Mouse (Mus musculus) C2C12 (cell line): Measurements from ENCODE around the gene Arhgap42. TPM values are rescaled to one million over a fixed set of nuclear protein-coding genes. Genes with fewer than 3 reads are reported as not detected.

ENCODE experiments used
- H3K27me3 ChIP-seq: one replicate; pipeline ENCODE4 v1.6.1; 2011; ENCODE audit not compliant: control insufficient read depth, insufficient read depth, insufficient read length
- H3K36me3 ChIP-seq: one replicate; pipeline ENCODE4 v1.6.1; 2011; ENCODE audit not compliant: control insufficient read depth, insufficient read depth
- H3K4me3 ChIP-seq: one replicate; pipeline ENCODE4 v1.5.1; 2011; ENCODE audit warnings: mild to moderate bottlenecking, control low read depth; ENCODE audit not compliant: poor library complexity, insufficient read depth, severe bottlenecking
- H3K79me2 ChIP-seq: one replicate; pipeline ENCODE4 v1.6.1; 2011; ENCODE audit not compliant: control insufficient read depth, insufficient read depth
- H3K79me3 ChIP-seq: one replicate; pipeline ENCODE4 v1.6.1; 2011; ENCODE audit warnings: low read depth, control low read depth
- H3ac ChIP-seq: one replicate; pipeline ENCODE3; 2011; ENCODE audit warnings: low read depth; ENCODE audit not compliant: control insufficient read depth, insufficient read length
- CEBPB ChIP-seq: IDR thresholded peaks from one replicate; pipeline ENCODE4 v1.6.1; 2011; ENCODE audit warnings: low read depth, mild to moderate bottlenecking, control low read depth, moderate library complexity
- CTCF ChIP-seq: IDR thresholded peaks from one replicate; pipeline ENCODE4 v1.5.1; 2011; ENCODE audit not compliant: control insufficient read depth, insufficient read depth, insufficient read length
- FOSL1 ChIP-seq: IDR thresholded peaks from one replicate; pipeline ENCODE4 v1.8.0; 2011; ENCODE audit warnings: mild to moderate bottlenecking, low read length; ENCODE audit not compliant: poor library complexity, insufficient read depth, severe bottlenecking
- MAX ChIP-seq: IDR thresholded peaks from one replicate; pipeline ENCODE4 v1.6.1; 2011; ENCODE audit warnings: mild to moderate bottlenecking, control low read depth
- MYOD1 ChIP-seq: IDR thresholded peaks from one replicate; pipeline ENCODE4 v1.6.1; 2011; ENCODE audit warnings: low read depth; ENCODE audit not compliant: control insufficient read depth, insufficient read length
- MYOG ChIP-seq: IDR thresholded peaks from one replicate; pipeline ENCODE4 v1.6.1; 2011; ENCODE audit not compliant: control insufficient read depth, insufficient read length; ENCODE audit errors: extremely low read depth
- USF1 ChIP-seq: IDR thresholded peaks from one replicate; pipeline ENCODE4 v1.6.1; 2011; ENCODE audit warnings: low read depth, mild to moderate bottlenecking, control low read depth, moderate library complexity
- polyA plus RNA-seq: library from polyadenylated mRNA; unstranded; fragments of >200 nt; fragmentation: generic; extraction: Trizol; gene quantifications from one replicate; pipeline ENCODE4 v1.2.1, GENCODE M21; 2012; ENCODE audit warnings: missing spikeins

The Arhgap42 gene
- polyA plus RNA-seq, 1 experiment, result 8.4 TPM

- Histone ChIP-seq H3K79me3 (peaks cover 12% of the 10 kb centered on the region), H3K4me3 (no peak overlapping the region), H3K36me3 (no peaks in the 10 kb centered on the region), H3K79me2 (peaks cover 17% of the 10 kb centered on the region), H3ac (no peak overlapping the region), H3K27me3 (no peaks in the 10 kb centered on the region)
- peak; percentile 36 for TF ChIP-seq MYOD1
- peak; percentile 3 for TF ChIP-seq FOSL1
- peak; percentile 80 for TF ChIP-seq MAX
- no peak for TF ChIP-seq MYOG
- TF ChIP-seq USF1, result peak; percentile 60
Observed at GRCm38 (mm10) chr9:9093096-9093495, 145.8 kb downstream of the Arhgap42 start.

GRCm38 (mm10) chr9:9083441-9083840 is 155.5 kb downstream of the Arhgap42 start:
- TF ChIP-seq MAX (no peak), FOSL1 (no peak), CEBPB (no peak), MYOG (no peak), USF1 (no peak), CTCF (no peak), MYOD1 (no peak)
- Histone ChIP-seq H3K79me2 (peaks cover 6% of the 10 kb centered on the region), H3K27me3 (no peaks in the 10 kb centered on the region), H3K4me3 (no peak overlapping the region), H3K36me3 (no peaks in the 10 kb centered on the region), H3ac (no peak overlapping the region), H3K79me3 (no peaks in the 10 kb centered on the region)

DNA sequence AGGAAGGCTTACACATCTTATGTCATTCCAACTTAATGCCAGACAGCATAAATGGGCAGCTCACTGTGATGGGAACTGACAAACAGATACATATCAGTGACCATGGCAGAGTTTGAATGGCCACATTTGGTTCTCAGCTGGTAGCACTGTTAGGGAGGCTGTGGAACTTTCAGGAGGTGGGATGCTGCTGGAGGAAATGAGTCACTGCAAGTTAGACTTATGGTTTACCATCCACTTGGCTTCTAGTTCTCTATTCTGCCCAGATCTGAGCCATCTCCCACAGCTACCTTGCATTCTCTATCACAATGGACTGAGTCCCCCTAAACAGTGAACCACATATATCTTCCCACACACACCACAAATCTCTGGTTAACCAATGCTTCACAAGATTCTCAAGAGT is 186.0 kb downstream of the Arhgap42 start:
- Histone ChIP-seq H3K36me3 (peaks cover 8% of the 10 kb centered on the region), H3K79me3 (no peaks in the 10 kb centered on the region), H3K27me3 (no peaks in the 10 kb centered on the region), H3ac (no peak overlapping the region), H3K79me2 (peaks cover 5% of the 10 kb centered on the region), H3K4me3 (no peak overlapping the region)
- TF ChIP-seq MYOD1 (peak; percentile 31), CTCF (no peak), USF1 (no peak), MYOG (no peak), FOSL1 (no peak), CEBPB (no peak), MAX (no peak)

GRCm38 (mm10) chr9:9051184-9051583 is 187.7 kb downstream of the Arhgap42 start:
- TF ChIP-seq CEBPB (no peak), CTCF (no peak), FOSL1 (no peak), MYOG (no peak), MAX (no peak), MYOD1 (no peak), USF1 (no peak)

GRCm38 (mm10) chr9:9049202-9049601 is 189.7 kb downstream of the Arhgap42 start:
- no peak overlapping the region for H3K4me3 ChIP-seq
- H3ac ChIP-seq, result no peak overlapping the region
- peaks cover 5% of the 10 kb centered on the region for H3K79me2 ChIP-seq
- no peaks in the 10 kb centered on the region for H3K79me3 ChIP-seq
- peaks cover 25% of the 10 kb centered on the region for H3K36me3 ChIP-seq
- TF ChIP-seq FOSL1 (no peak), MYOD1 (no peak), CEBPB (no peak), CTCF (no peak), MAX (no peak), USF1 (no peak), MYOG (no peak)
- no peaks in the 10 kb centered on the region for H3K27me3 ChIP-seq

More at GRCm38 (mm10) chr9:9051184-9051583, 187.7 kb downstream of the Arhgap42 start:
- no peak overlapping the region for H3ac ChIP-seq
- H3K79me3 ChIP-seq, result no peaks in the 10 kb centered on the region
- peaks cover 18% of the 10 kb centered on the region for H3K36me3 ChIP-seq
- no peak overlapping the region for H3K4me3 ChIP-seq
- no peaks in the 10 kb centered on the region for H3K27me3 ChIP-seq
- H3K79me2 ChIP-seq, result peaks cover 5% of the 10 kb centered on the region

DNA sequence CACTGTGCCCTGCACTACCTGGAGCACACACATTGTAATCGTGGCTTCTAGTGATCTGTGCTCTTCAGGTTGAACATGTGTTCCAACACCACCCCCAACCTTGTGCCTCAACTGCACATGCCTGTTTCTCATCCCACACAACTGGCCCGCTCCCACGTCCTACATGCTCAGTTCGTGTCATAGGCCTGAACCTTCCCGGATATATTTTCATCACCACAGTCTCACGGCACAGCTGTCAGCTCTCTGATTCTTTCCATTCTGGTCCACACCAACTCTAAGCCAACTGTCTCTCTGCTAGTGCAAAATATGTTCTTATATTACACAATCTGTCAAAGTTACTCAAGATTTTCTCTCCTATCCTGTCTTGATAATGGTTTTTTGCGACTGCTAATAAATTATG is 197.9 kb downstream of the Arhgap42 start:
- Histone ChIP-seq H3K27me3 (no peaks in the 10 kb centered on the region), H3K4me3 (no peak overlapping the region), H3K36me3 (peaks cover 5% of the 10 kb centered on the region), H3ac (no peak overlapping the region), H3K79me2 (no peaks in the 10 kb centered on the region), H3K79me3 (no peaks in the 10 kb centered on the region)
- TF ChIP-seq MYOG (no peak), CEBPB (no peak), USF1 (no peak), MAX (no peak), CTCF (no peak), MYOD1 (no peak), FOSL1 (no peak)
